Mouse (Mus musculus): ENCODE data around the gene Epn1. TPM values are rescaled to one million over a fixed set of nuclear protein-coding genes. Genes with fewer than 3 reads are reported as not detected.

Epn1 gene
- polyA plus RNA-seq, 1 experiment from 2014 or later, result 56.2 TPM

GRCm38 (mm10) chr7:5092831-5093510, 12.9 kb downstream of the Epn1 start:
- Histone ChIP-seq H3K4me1 (ENCODE audit: control insufficient read depth, insufficient read depth, low read length) (no peaks in the 10 kb centered on the region), H3K4me3 (ENCODE audit: low read depth, low read length) (no peak overlapping the region), H3K9me3 (ENCODE audit: control insufficient read depth, low read length) (no peaks in the 10 kb centered on the region), H3K9ac (ENCODE audit: low read length) (no peak overlapping the region), H3K36me3 (ENCODE audit: control insufficient read depth, insufficient read depth, low read length) (peaks cover 40% of the 10 kb centered on the region), H3K4me2 (no peak overlapping the region), H3K27ac (ENCODE audit: low read depth, low read length) (no peak overlapping the region), H3K27me3 (ENCODE audit: control insufficient read depth, insufficient read depth, low read length) (no peaks in the 10 kb centered on the region)
- DNase-seq (ENCODE audit: low spot score, missing footprints), result no peak
- ATAC-seq (ENCODE audit: low FRiP score), result no peak
- WGBS, result 84% methylated on average over 21 of the region's 21 CpGs

DNA sequence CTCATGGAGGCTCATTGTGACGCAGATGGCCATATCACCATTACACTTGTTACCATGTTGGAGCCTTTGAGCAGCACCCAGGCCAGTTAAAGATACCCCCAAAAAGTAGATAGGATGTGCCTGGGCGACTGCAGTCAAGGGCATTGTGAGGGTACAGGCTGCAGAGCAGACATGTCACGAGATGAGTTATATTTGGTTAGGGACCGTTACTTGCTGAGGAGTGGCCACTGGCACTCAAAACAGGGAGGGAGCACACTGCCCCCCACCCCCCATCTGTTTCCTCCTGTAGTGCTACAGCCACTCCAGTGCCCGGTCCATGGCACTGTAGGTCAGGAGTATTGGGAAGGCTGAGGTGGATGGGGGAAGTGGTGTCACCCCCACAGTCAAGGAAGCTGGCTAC, 18.7 kb downstream of the Epn1 start:
- WGBS, result 99% methylated on average over 5 of the region's 5 CpGs
- H3K4me1 ChIP-seq (ENCODE audit: control insufficient read depth, insufficient read depth, low read length), result no peaks in the 10 kb centered on the region
- H3K36me3 ChIP-seq (ENCODE audit: control insufficient read depth, insufficient read depth, low read length), result peaks cover 23% of the 10 kb centered on the region
- no peak overlapping the region for H3K4me2 ChIP-seq
- no peak overlapping the region for H3K4me3 ChIP-seq (ENCODE audit: low read depth, low read length)
- no peaks in the 10 kb centered on the region for H3K9me3 ChIP-seq (ENCODE audit: control insufficient read depth, low read length)
- no peak overlapping the region for H3K9ac ChIP-seq (ENCODE audit: low read length)
- no peak overlapping the region for H3K27ac ChIP-seq (ENCODE audit: low read depth, low read length)
- ATAC-seq (ENCODE audit: low FRiP score) (no peak), DNase-seq (ENCODE audit: low spot score, missing footprints) (no peak)
- no peaks in the 10 kb centered on the region for H3K27me3 ChIP-seq (ENCODE audit: control insufficient read depth, insufficient read depth, low read length)

DNA sequence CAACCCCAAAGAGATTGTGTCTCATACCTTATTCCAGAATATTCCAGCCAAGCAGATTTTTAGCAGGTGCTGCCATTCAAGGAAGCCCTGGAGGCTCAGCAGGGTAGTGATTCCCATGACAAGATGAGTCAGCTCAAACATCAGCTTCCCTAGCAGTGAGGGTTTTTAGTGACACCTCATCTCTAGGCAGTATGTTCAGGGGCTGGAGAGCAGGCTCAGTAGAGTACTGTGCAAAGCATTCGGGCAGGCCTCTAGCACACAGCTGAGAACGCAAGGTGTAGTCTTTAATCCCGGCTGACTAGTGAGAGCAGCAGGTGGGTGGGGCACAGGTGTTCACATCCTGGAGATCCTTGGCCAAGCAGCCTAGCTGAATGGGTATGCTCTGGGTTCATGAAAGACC, 19.8 kb downstream of the Epn1 start:
- H3K36me3 ChIP-seq (ENCODE audit: control insufficient read depth, insufficient read depth, low read length), result peaks cover 17% of the 10 kb centered on the region
- DNase-seq (ENCODE audit: low spot score, missing footprints), result no peak
- H3K4me1 ChIP-seq (ENCODE audit: control insufficient read depth, insufficient read depth, low read length), result no peaks in the 10 kb centered on the region

GRCm38 (mm10) chr7:5101066-5101663, 21.1 kb downstream of the Epn1 start:
- Histone ChIP-seq H3K36me3 (ENCODE audit: control insufficient read depth, insufficient read depth, low read length) (peaks cover 5% of the 10 kb centered on the region; the same call in 1 of the 2 replicates), H3K4me1 (ENCODE audit: control insufficient read depth, insufficient read depth, low read length) (no peaks in the 10 kb centered on the region), H3K27me3 (ENCODE audit: control insufficient read depth, insufficient read depth, low read length) (no peaks in the 10 kb centered on the region), H3K27ac (ENCODE audit: low read depth, low read length) (no peak overlapping the region), H3K9me3 (ENCODE audit: control insufficient read depth, low read length) (no peaks in the 10 kb centered on the region), H3K4me3 (ENCODE audit: low read depth, low read length) (no peak overlapping the region), H3K9ac (ENCODE audit: low read length) (no peak overlapping the region), H3K4me2 (no peak overlapping the region)
- no peak for DNase-seq (ENCODE audit: low spot score, missing footprints)
- WGBS, result 90% methylated on average over 10 of the region's 10 CpGs
- ATAC-seq (ENCODE audit: low FRiP score), result no peak

More for the DNA sequence above, 19.8 kb downstream of the Epn1 start:
- 93% methylated on average over 3 of the region's 3 CpGs for WGBS
- ATAC-seq (ENCODE audit: low FRiP score), result no peak
- Histone ChIP-seq H3K9me3 (ENCODE audit: control insufficient read depth, low read length) (no peaks in the 10 kb centered on the region), H3K4me2 (no peak overlapping the region), H3K27me3 (ENCODE audit: control insufficient read depth, insufficient read depth, low read length) (no peaks in the 10 kb centered on the region), H3K4me3 (ENCODE audit: low read depth, low read length) (no peak overlapping the region), H3K27ac (ENCODE audit: low read depth, low read length) (no peak overlapping the region), H3K9ac (ENCODE audit: low read length) (no peak overlapping the region)

GRCm38 (mm10) chr7:5102564-5102963, 22.5 kb downstream of the Epn1 start:
- Histone ChIP-seq H3K9ac (ENCODE audit: low read length) (no peak overlapping the region), H3K4me1 (ENCODE audit: control insufficient read depth, insufficient read depth, low read length) (no peaks in the 10 kb centered on the region), H3K27me3 (ENCODE audit: control insufficient read depth, insufficient read depth, low read length) (no peaks in the 10 kb centered on the region), H3K36me3 (ENCODE audit: control insufficient read depth, insufficient read depth, low read length) (peaks cover under 1% of the 10 kb centered on the region; the same call in 1 of the 2 replicates), H3K9me3 (ENCODE audit: control insufficient read depth, low read length) (no peaks in the 10 kb centered on the region), H3K4me2 (no peak overlapping the region), H3K4me3 (ENCODE audit: low read depth, low read length) (no peak overlapping the region), H3K27ac (ENCODE audit: low read depth, low read length) (no peak overlapping the region)
- WGBS, result 86% methylated on average over 2 of the region's 2 CpGs
- ATAC-seq (ENCODE audit: low FRiP score) (no peak), DNase-seq (ENCODE audit: low spot score, missing footprints) (no peak)

GRCm38 (mm10) chr7:5108272-5108671, 28.2 kb downstream of the Epn1 start:
- 80% methylated on average over 4 of the region's 4 CpGs for WGBS
- H3K27ac ChIP-seq (ENCODE audit: low read depth, low read length), result no peak overlapping the region
- no peak overlapping the region for H3K4me3 ChIP-seq (ENCODE audit: low read depth, low read length)
- ATAC-seq (ENCODE audit: low FRiP score), result no peak
- no peak overlapping the region for H3K9ac ChIP-seq (ENCODE audit: low read length)
- no peaks in the 10 kb centered on the region for H3K36me3 ChIP-seq (ENCODE audit: control insufficient read depth, insufficient read depth, low read length)
- H3K9me3 ChIP-seq (ENCODE audit: control insufficient read depth, low read length), result no peaks in the 10 kb centered on the region
- H3K4me1 ChIP-seq (ENCODE audit: control insufficient read depth, insufficient read depth, low read length), result no peaks in the 10 kb centered on the region
- DNase-seq (ENCODE audit: low spot score, missing footprints), result no peak
- no peaks in the 10 kb centered on the region for H3K27me3 ChIP-seq (ENCODE audit: control insufficient read depth, insufficient read depth, low read length)
- H3K4me2 ChIP-seq, result no peak overlapping the region

- H3K36me3 ChIP-seq (ENCODE audit: control insufficient read depth, insufficient read depth, low read length), result no peaks in the 10 kb centered on the region
- DNase-seq (ENCODE audit: low spot score, missing footprints), result no peak
- WGBS, result 82% methylated on average over 8 of the region's 8 CpGs
Measured at GRCm38 (mm10) chr7:5109301-5109700, 29.3 kb downstream of the Epn1 start.

DNA sequence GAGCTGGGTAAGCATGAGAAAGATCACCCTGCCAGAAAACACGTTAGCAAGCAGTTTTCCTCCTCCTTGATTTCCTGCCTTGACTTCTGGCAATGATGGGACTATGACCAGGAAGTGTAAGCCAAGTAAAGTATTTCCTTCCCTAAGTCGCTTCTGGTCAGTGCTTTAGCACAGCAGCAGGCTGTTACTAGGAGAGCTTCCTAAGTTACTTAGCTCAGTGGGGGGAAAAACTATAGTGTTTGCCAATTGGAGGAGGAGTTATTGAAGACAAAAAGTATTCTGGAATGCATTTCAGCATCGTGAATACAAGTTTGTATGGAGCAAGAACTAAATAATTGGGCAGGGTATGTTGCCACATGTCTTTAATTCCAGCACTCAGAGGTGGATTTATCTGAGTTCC, 32.7 kb downstream of the Epn1 start:
- no peaks in the 10 kb centered on the region for H3K36me3 ChIP-seq (ENCODE audit: control insufficient read depth, insufficient read depth, low read length)
- no peak overlapping the region for H3K27ac ChIP-seq (ENCODE audit: low read depth, low read length)
- no peak for ATAC-seq (ENCODE audit: low FRiP score)
- no peak for DNase-seq (ENCODE audit: low spot score, missing footprints)
- no peaks in the 10 kb centered on the region for H3K9me3 ChIP-seq (ENCODE audit: control insufficient read depth, low read length)
- H3K9ac ChIP-seq (ENCODE audit: low read length), result no peak overlapping the region
- no peak overlapping the region for H3K4me2 ChIP-seq
- H3K4me1 ChIP-seq (ENCODE audit: control insufficient read depth, insufficient read depth, low read length), result no peaks in the 10 kb centered on the region
- WGBS, result 56% methylated on average over 3 of the region's 3 CpGs
- no peaks in the 10 kb centered on the region for H3K27me3 ChIP-seq (ENCODE audit: control insufficient read depth, insufficient read depth, low read length)
- no peak overlapping the region for H3K4me3 ChIP-seq (ENCODE audit: low read depth, low read length)

More at GRCm38 (mm10) chr7:5109301-5109700, 29.3 kb downstream of the Epn1 start:
- no peak overlapping the region for H3K4me2 ChIP-seq
- no peak overlapping the region for H3K27ac ChIP-seq (ENCODE audit: low read depth, low read length)
- no peaks in the 10 kb centered on the region for H3K27me3 ChIP-seq (ENCODE audit: control insufficient read depth, insufficient read depth, low read length)
- no peak overlapping the region for H3K9ac ChIP-seq (ENCODE audit: low read length)
- no peak for ATAC-seq (ENCODE audit: low FRiP score)
- no peaks in the 10 kb centered on the region for H3K4me1 ChIP-seq (ENCODE audit: control insufficient read depth, insufficient read depth, low read length)
- H3K4me3 ChIP-seq (ENCODE audit: low read depth, low read length), result no peak overlapping the region
- H3K9me3 ChIP-seq (ENCODE audit: control insufficient read depth, low read length), result no peaks in the 10 kb centered on the region

GRCm38 (mm10) chr7:5116850-5117249, 36.8 kb downstream of the Epn1 start, which contains the start of gene Rfpl4:
TSS of gene Rfpl4 (minus strand) at chr7:5116950.
- no peak within 1 kb of the TSS for H3K4me3 ChIP-seq (ENCODE audit: low read depth, low read length)
- no peak within 1 kb of the TSS for H3K27ac ChIP-seq (ENCODE audit: low read depth, low read length)
- no peaks in the 10 kb centered on the region for H3K9me3 ChIP-seq (ENCODE audit: control insufficient read depth, low read length)
- ATAC-seq (ENCODE audit: low FRiP score) (no peak), DNase-seq (ENCODE audit: low spot score, missing footprints) (no peak)
- no peaks in the 10 kb centered on the region for H3K36me3 ChIP-seq (ENCODE audit: control insufficient read depth, insufficient read depth, low read length)
- H3K4me1 ChIP-seq (ENCODE audit: control insufficient read depth, insufficient read depth, low read length), result no peaks in the 10 kb centered on the region
- no peak within 1 kb of the TSS for H3K4me2 ChIP-seq
- no peak within 1 kb of the TSS for H3K9ac ChIP-seq (ENCODE audit: low read length)
- 89% methylated on average over 3 of the region's 3 CpGs for WGBS
- no peaks in the 10 kb centered on the region for H3K27me3 ChIP-seq (ENCODE audit: control insufficient read depth, insufficient read depth, low read length)
